Mouse (Mus musculus) cerebellum, adult 2 months (tissue): ENCODE measurements around the gene Tll2. TPM values are rescaled to one million over a fixed set of nuclear protein-coding genes. Genes with fewer than 3 reads are reported as not detected.

Source experiments
- DNase-seq, 2 experiments: peaks; one replicate each; pipeline ENCODE4 v3.0.0; 2021
- H3K27ac ChIP-seq: fragments of 200-500 bp; 2 replicates; pipeline ENCODE4 v1.5.1; 2012; ENCODE audit warnings: low read length, control low read depth, inconsistent platforms; ENCODE audit not compliant: insufficient read depth
- H3K27me3 ChIP-seq: fragments of 200-500 bp; 2 replicates; pipeline ENCODE4 v1.6.1; 2012; ENCODE audit warnings: inconsistent platforms, mild to moderate bottlenecking, low read length, moderate library complexity; ENCODE audit not compliant: control insufficient read depth, insufficient read depth
- H3K4me1 ChIP-seq: fragments of 200-500 bp; 2 replicates; pipeline ENCODE4 v1.6.1; 2011; ENCODE audit warnings: low read length; ENCODE audit not compliant: control insufficient read depth, insufficient read depth
- H3K4me3 ChIP-seq: fragments of 200-500 bp; replicated peaks from 2 replicates; pipeline ENCODE3; 2011; ENCODE audit warnings: mild to moderate bottlenecking, low read depth, low read length, control low read depth; ENCODE audit not compliant: insufficient read depth
- CTCF ChIP-seq: fragments of 200-500 bp; IDR thresholded peaks from 2 replicates; pipeline ENCODE4 v1.5.1; 2011; ENCODE audit warnings: low read depth, mild to moderate bottlenecking, control low read depth, low read length, moderate library complexity, borderline replicate concordance; ENCODE audit not compliant: insufficient read depth
- POLR2A ChIP-seq: fragments of 200-500 bp; IDR thresholded peaks from 2 replicates; pipeline ENCODE4 v1.6.1; 2011; ENCODE audit warnings: low read length, control low read depth, borderline replicate concordance; ENCODE audit not compliant: insufficient read depth
- WGBS: fragments of 180-500 bp; shearing (Covaris S2); methylation state at CpG from one replicate; pipeline ENCODE4 v1.1.7; 2018; 5-methylcytosine and 5-hydroxymethylcytosine counted together
- polyA plus RNA-seq: library from polyadenylated mRNA; depleted of rRNA; stranded (reverse); fragments of >200 nt; gene quantifications from 2 replicates; pipeline ENCODE4 v1.2.3, GENCODE M21; 2012; rRNA removed

The Tll2 gene
- polyA plus RNA-seq, 1 experiment = 0.90 TPM

DNA sequence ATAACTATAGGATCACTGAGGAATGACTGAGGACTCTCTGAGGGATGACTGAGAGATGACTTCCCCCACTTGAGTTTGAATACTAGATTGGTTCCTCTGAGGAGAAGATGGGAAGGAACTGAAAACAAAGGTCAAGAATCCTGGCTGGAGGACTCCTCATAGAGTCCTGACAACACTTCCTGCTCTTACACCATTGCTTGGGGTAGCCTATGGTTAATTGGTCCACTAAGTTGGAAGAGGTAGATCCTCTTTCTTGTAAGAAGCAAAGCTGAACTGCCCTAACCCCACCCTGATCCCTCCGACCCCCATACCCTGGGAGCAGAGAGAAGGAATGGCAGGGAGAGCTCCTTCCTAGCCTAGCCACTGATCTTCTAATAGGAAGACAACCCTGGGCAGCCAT, 154.9 kb downstream of the Tll2 start:
- no peak overlapping the region for H3K4me3 ChIP-seq
- DNase-seq = no peak
- no peaks in the 10 kb centered on the region for H3K4me1 ChIP-seq
- 86% methylated on average over 1 of the region's 1 CpGs for WGBS
- no peak overlapping the region for H3K27ac ChIP-seq
- TF ChIP-seq POLR2A = no peak
- H3K27me3 ChIP-seq = no peaks in the 10 kb centered on the region

DNA sequence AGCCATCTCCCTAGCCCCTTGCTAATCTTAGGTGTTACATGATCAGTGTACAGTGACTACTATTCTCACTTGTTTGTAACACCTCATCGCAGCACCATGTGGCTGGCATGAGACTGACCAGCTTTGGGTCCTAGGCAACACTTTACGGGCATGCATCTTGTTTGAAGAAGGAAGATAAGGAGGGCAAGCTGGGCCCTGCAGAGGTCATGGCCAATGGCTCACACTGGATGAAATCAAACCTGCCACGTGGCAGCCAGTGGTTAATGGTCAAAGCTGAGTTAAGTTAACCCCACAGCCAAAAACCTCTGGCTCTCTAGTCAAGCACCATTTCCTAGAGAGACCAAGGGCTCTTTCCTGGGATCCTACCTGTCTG, 158.5 kb downstream of the Tll2 start:
- Histone ChIP-seq H3K4me1 (no peaks in the 10 kb centered on the region), H3K4me3 (no peak overlapping the region), H3K27ac (no peak overlapping the region), H3K27me3 (no peaks in the 10 kb centered on the region)
- TF ChIP-seq CTCF = no peak
- no peak for TF ChIP-seq POLR2A
- DNase-seq = no peak
- 92% methylated on average over 3 of the region's 3 CpGs for WGBS

DNA sequence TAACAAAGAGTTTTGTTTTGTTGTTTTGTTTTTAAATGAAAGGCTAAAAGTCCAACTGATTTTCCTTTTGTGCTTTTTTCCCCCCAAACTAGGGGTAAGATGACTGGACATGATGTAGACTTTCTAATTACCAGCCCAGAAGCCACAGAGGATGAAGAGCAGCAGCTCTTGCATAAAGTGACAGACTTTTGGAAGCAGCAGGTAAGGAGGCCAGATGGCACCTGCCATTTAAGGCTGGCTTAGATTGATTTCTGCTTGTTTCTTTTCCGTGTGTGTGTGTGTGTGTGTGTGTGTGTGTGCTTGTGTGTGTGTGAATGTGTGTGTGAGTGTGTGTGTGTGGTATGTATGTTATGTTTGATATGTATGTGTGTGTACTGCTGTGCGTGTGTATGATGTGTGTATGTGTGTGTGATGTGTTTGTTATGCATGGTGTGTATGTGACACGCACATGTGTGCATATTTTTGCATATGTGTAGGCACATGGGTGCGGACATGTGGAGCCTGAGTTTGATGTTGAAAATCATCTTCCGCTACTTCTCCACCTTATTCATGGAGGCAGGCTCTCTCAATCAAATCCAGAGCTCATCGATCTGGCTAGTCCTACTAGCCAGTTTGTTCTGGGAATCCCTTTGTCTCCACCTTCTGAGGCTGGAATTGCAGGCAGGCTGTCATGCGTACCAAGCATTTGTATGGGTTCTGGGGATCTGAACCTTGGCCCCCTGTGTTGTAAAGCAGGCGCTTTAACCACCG, 159.0 kb downstream of the Tll2 start:
- no peak for DNase-seq
- Histone ChIP-seq H3K4me1 (no peaks in the 10 kb centered on the region), H3K4me3 (no peak overlapping the region), H3K27ac (no peak overlapping the region), H3K27me3 (no peaks in the 10 kb centered on the region)
- 67% methylated on average over 9 of the region's 9 CpGs for WGBS
- TF ChIP-seq POLR2A = no peak
- no peak for TF ChIP-seq CTCF

DNA sequence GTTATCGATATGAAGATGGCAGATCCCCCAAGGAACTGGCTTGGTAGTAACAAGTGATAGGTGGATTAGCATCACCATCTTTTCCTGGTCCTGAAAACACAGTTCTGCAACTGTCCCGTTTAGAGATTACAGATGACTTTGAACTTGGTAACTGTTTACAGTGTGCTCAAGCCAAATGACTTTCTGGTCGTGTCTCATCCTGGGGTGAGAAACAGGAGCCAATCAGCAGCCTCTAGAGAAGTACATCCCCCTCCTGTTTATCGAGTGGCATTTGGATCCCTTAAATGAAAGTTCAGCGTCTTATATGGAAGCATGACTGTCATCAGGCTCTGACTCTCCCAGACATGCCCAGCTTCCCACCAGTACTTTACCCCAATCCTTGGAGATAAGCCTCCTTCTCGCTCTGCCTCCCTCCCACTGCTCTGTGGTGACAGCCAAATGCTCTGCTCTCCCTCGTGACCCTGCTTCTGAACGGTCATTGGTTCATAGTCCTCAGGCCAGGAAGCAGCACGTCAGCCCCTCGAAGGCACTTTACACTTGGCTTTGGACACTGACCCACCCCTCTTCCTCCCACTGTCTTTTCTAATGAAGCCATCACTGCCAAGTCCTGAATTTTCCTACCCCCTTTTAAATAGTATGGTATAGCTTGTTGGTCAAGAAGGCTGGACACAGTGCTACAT, 161.4 kb downstream of the Tll2 start:
- H3K27me3 ChIP-seq = no peaks in the 10 kb centered on the region
- H3K4me3 ChIP-seq = no peak overlapping the region
- DNase-seq = no peak
- 37% methylated on average over 10 of the region's 10 CpGs for WGBS
- H3K27ac ChIP-seq = no peak overlapping the region
- no peaks in the 10 kb centered on the region for H3K4me1 ChIP-seq
- no peak for TF ChIP-seq CTCF
- no peak for TF ChIP-seq POLR2A

DNA sequence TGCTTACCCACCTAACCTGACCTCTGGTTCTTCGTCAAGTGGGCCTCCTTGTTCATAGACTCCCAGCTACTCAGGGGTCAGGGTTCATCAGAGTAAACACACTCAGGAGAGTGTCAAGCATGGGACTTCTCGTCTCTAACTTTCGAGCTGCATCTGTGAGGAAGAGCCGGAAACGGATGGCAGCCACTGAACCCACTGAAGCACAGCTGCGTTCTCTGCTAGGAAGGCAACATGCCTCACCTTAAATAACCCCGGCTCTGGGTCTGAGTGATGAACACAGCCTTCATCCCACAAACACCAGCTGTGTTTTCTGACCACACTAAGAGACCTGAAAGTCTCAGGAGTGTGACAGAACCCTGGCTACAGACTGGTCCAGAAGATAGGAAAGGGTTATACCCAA, 167.5 kb downstream of the Tll2 start:
- Histone ChIP-seq H3K4me1 (no peaks in the 10 kb centered on the region), H3K27me3 (no peaks in the 10 kb centered on the region), H3K27ac (no peak overlapping the region), H3K4me3 (no peak overlapping the region)
- TF ChIP-seq CTCF = no peak
- no peak for TF ChIP-seq POLR2A
- DNase-seq = no peak
- WGBS = 89% methylated on average over 7 of the region's 7 CpGs

DNA sequence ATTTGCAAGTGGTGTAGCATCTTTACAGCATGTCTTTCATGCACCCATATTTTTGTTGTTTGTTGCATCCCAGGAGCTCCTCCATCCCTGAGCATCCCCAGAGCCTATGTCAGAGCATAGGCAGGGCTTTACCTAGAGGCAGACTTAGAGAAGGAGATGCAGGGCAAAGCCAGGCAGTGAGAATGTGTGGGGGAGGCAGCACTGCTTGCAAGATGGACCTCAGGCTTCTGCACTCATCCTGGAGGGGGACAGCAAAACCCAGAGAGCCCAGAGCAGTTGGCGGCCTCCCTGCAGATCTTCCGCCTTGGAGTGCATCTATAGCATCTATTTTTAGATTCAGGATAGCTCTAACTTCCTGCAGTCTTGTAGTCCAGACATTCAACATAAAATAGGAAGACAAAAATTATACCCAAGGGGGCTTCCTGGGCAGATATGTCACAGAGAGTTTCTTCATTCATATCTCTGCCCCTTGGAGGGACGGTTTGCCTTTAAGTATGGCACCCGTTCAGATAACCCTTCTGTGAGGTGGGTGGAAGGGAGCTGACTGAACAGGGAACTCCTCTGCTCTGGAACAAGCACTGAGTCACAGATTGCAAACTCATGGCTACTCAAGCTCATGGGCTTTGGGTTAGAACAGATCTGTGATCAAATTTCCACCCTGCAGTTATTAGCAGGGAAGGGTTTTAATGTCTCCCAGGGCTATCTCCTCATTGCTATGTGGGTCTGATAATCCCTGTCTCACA, 170.7 kb downstream of the Tll2 start:
- TF ChIP-seq POLR2A = no peak
- no peak for TF ChIP-seq CTCF
- DNase-seq = no peak
- Histone ChIP-seq H3K4me3 (no peak overlapping the region), H3K27me3 (no peaks in the 10 kb centered on the region), H3K27ac (no peak overlapping the region), H3K4me1 (no peaks in the 10 kb centered on the region)
- WGBS = 54% methylated on average over 4 of the region's 4 CpGs

Other genes starting within 250 kb of the Tll2 start
- 0.92 and 1.1 TPM in 2 replicates for gene Blnk, start 212.3 kb downstream of the Tll2 start, polyA plus RNA-seq
- gene Dntt, start 177.6 kb downstream of the Tll2 start, polyA plus RNA-seq = 0.05 TPM in 1 of 2 replicates, not detected in the other
- gene Opalin, start 129.7 kb downstream of the Tll2 start, polyA plus RNA-seq = 38.2 and 46.0 TPM in 2 replicates
- 87.4 and 92.8 TPM in 2 replicates for gene Tm9sf3, start 57.2 kb upstream of the Tll2 start, polyA plus RNA-seq
- 0.70 and 0.92 TPM in 2 replicates for gene Pik3ap1, start 178.3 kb upstream of the Tll2 start, polyA plus RNA-seq